Mouse (Mus musculus) intestine, postnatal 0 days (tissue): ENCODE measurements at regions not wholly inside any gene's neighbourhood (a gene's known extent, or its start where the extent isn't known, plus 50 kb on each side); places are given as distances from the start of the nearest gene placed in this dataset.

Experiments
- ATAC-seq: fragments of 200-750 bp; cut with Nextera tagmentation; 2 replicates; pipeline ENCODE4 v1.8.0; 2017; ENCODE audit warnings: mild to moderate bottlenecking, moderate TSS enrichment, moderate library complexity
- H3K27ac ChIP-seq: fragments of 300-500 bp; sonication (generic); 2 replicates; pipeline ENCODE4 v1.5.1; 2014; ENCODE audit warnings: mild to moderate bottlenecking, low read depth, low read length, moderate library complexity
- H3K27me3 ChIP-seq: fragments of 300-500 bp; sonication (generic); replicated peaks from 2 replicates; pipeline ENCODE4 v1.6.1; 2014; ENCODE audit warnings: low read length, mixed read lengths; ENCODE audit not compliant: control insufficient read depth, insufficient read depth
- H3K36me3 ChIP-seq: fragments of 300-500 bp; sonication (generic); 2 replicates; pipeline ENCODE4 v1.6.1; 2014; ENCODE audit warnings: mild to moderate bottlenecking, moderate library complexity; ENCODE audit not compliant: control insufficient read depth, insufficient read depth
- H3K4me1 ChIP-seq: fragments of 300-500 bp; sonication (generic); replicated peaks from 2 replicates; pipeline ENCODE4 v1.6.1; 2014; ENCODE audit warnings: antibody characterized with exemption, low read length, mixed read lengths; ENCODE audit not compliant: control insufficient read depth, insufficient read depth
- H3K4me2 ChIP-seq: fragments of 300-500 bp; sonication (generic); replicated peaks from 2 replicates; pipeline ENCODE4 v1.6.1; 2014; ENCODE audit warnings: low read depth, mild to moderate bottlenecking, moderate library complexity
- H3K4me3 ChIP-seq: fragments of 300-500 bp; sonication (generic); 2 replicates; pipeline ENCODE4 v1.5.1; 2014; ENCODE audit warnings: low read depth, low read length
- H3K9ac ChIP-seq: fragments of 300-500 bp; sonication (generic); 2 replicates; pipeline ENCODE4 v1.6.1; 2014; ENCODE audit warnings: mild to moderate bottlenecking, low read depth, low read length
- H3K9me3 ChIP-seq: fragments of 300-500 bp; sonication (generic); 2 replicates; pipeline ENCODE4 v1.6.1; 2016; ENCODE audit warnings: mixed run types; ENCODE audit not compliant: control insufficient read depth
- CTCF ChIP-seq: sonication (generic); IDR thresholded peaks from 2 replicates; pipeline ENCODE4 v1.5.1; 2016; ENCODE audit warnings: low read depth, mild to moderate bottlenecking, control low read depth, antibody characterized with exemption, moderate library complexity
- WGBS: fragments of 180-500 bp; shearing (Covaris S2); extraction: QIAGEN DNeasy Blood & Tissue Kit; methylation state at CpG from one replicate; pipeline ENCODE4 v1.1.7; 2014; 5-methylcytosine and 5-hydroxymethylcytosine counted together

DNA sequence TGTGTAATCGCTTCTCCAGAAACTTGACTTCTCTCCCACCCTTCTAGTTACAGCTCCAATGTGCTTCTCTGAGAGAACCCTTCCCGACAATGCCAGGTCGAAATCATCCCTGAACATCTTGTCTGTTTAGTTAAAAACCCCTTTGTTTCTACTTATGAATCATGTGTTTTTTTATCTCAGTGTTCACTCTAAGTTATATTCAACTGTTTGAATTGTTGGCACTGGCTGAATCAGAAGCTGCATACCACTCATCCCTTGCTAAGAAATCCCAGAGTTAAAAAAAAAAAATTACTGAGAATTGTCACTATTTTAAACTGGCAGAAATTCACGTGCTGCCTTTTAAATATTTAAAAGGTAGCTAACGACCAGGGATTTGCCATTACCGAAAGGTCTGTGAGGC is 116.3 kb upstream of the Klf6 start:
- Histone ChIP-seq H3K27ac (no peak overlapping the region), H3K9me3 (no peaks in the 10 kb centered on the region), H3K4me2 (no peak overlapping the region), H3K9ac (no peak overlapping the region), H3K36me3 (no peaks in the 10 kb centered on the region), H3K4me1 (no peaks in the 10 kb centered on the region), H3K27me3 (no peaks in the 10 kb centered on the region), H3K4me3 (no peak overlapping the region)
- TF ChIP-seq CTCF = no peak
- WGBS = 81% methylated on average over 6 of the region's 6 CpGs
- ATAC-seq = no peak

DNA sequence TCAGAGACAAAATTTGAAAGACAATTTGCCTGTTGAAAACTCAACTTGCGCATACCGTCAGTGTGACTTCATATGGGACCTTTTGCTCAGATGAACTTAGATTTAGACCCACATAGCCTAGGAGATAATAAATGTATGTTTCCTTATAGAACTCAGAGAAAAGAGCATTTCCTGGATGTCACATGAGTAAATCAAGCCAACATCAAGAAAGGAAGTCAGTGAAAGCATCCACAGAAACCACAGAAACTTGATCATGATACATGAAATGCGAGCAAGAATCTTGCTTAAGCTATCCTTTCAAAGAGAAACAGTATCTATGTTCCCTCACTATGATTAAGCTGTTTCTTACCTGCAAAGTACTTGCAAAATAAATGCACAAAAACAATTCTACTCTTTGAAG is 104.1 kb upstream of the Klf6 start:
- no peaks in the 10 kb centered on the region for H3K27me3 ChIP-seq
- ATAC-seq = no peak
- H3K9ac ChIP-seq = no peak overlapping the region
- WGBS = 94% methylated on average over 3 of the region's 3 CpGs
- no peaks in the 10 kb centered on the region for H3K4me1 ChIP-seq
- no peak overlapping the region for H3K4me3 ChIP-seq
- no peaks in the 10 kb centered on the region for H3K36me3 ChIP-seq
- H3K4me2 ChIP-seq = no peak overlapping the region
- no peak for TF ChIP-seq CTCF
- no peak overlapping the region for H3K27ac ChIP-seq
- H3K9me3 ChIP-seq = no peaks in the 10 kb centered on the region

DNA sequence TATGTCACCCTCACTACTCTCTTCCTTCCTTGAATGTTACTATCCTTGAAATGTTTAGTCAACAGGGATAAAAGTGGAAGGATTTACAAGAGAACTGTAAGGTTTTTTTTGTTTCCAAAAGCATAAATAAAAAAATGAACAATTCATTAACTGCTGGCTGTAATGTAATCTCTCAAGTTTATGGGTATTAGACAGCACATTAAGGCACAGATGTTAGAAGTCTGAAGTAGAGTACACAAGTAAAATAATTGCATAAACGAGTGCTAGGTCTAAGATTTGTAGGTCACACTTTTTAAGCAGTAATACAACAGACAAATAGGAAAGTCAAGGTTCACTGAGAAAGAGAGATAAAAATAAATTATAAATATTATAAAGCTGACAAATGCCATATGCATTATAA is 103.3 kb upstream of the Klf6 start:
- Histone ChIP-seq H3K4me3 (no peak overlapping the region), H3K4me1 (no peaks in the 10 kb centered on the region), H3K9me3 (no peaks in the 10 kb centered on the region), H3K36me3 (no peaks in the 10 kb centered on the region), H3K27ac (no peak overlapping the region), H3K9ac (no peak overlapping the region), H3K27me3 (no peaks in the 10 kb centered on the region), H3K4me2 (no peak overlapping the region)
- ATAC-seq = no peak
- TF ChIP-seq CTCF = no peak
- WGBS = 74% methylated on average over 1 of the region's 1 CpGs

DNA sequence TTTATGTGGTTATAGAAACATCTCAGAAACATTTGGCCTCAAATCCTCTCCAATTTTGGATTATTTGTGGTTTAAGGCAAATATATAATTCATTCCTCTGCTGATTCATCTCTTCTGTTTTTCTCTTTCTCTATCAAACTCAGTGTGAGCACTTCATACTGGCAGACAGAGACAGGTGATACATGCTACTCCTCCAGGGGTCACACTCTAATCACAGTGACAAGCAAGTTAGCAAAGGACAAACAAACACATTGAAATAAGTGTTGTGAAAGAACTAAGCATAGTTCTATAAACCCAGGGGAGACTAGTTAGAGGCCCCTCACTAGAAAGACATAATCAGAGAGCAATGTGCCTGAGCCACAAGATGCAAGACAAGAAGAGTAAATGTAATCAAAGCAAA is 101.3 kb upstream of the Klf6 start:
- H3K36me3 ChIP-seq = no peaks in the 10 kb centered on the region
- no peak overlapping the region for H3K27ac ChIP-seq
- H3K9me3 ChIP-seq = no peaks in the 10 kb centered on the region
- H3K4me1 ChIP-seq = no peaks in the 10 kb centered on the region
- TF ChIP-seq CTCF = no peak
- no peak overlapping the region for H3K4me3 ChIP-seq
- H3K27me3 ChIP-seq = no peaks in the 10 kb centered on the region
- ATAC-seq = no peak
- H3K9ac ChIP-seq = no peak overlapping the region
- no peak overlapping the region for H3K4me2 ChIP-seq

DNA sequence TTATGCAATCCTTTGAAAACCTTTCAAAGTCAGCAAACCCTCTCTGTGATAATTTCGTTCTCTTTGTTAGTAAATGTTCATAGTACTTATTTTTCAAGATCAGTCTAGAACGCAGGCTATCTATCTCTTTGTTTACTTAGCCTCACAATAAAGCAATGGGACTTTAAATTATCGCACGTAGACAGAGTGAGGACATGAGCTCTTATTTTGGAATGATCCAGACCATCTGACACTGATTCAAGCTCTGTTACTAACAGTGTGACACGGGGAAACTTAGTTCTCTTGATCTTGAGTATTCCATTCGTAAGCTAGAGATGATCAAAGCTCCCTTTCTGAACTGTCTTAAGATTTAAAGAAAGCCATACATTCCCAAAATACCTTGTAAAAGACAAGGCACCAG is 94.9 kb upstream of the Klf6 start:
- no peak overlapping the region for H3K4me3 ChIP-seq
- no peak for ATAC-seq
- H3K4me2 ChIP-seq = no peak overlapping the region

DNA sequence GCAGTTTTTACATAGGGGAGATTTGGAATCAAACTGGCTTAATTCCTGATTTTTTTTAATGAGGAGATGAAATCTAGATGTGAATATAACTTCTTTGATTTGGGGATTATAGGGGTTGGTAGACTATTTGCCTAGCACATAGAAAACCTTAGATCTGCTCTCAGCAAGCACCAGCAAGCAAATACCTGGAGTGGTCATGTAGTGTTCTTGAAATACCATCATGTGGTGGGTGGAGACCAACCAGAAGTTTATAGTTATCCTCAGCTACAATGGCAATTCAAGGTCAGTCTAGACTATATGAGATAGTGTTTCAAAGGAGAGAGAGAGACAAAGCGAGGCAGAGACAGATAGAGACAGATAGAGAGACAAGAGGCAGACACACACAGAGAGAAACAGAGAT is 94.1 kb upstream of the Klf6 start:
- H3K27ac ChIP-seq = no peak overlapping the region
- TF ChIP-seq CTCF = no peak
- no peak overlapping the region for H3K4me3 ChIP-seq
- H3K36me3 ChIP-seq = no peaks in the 10 kb centered on the region
- no peak for ATAC-seq
- H3K9ac ChIP-seq = no peak overlapping the region
- no peaks in the 10 kb centered on the region for H3K9me3 ChIP-seq
- H3K4me1 ChIP-seq = no peaks in the 10 kb centered on the region
- 87% methylated on average over 1 of the region's 1 CpGs for WGBS
- no peaks in the 10 kb centered on the region for H3K27me3 ChIP-seq
- H3K4me2 ChIP-seq = no peak overlapping the region

More for the DNA sequence above, 94.9 kb upstream of the Klf6 start:
- no peak overlapping the region for H3K9ac ChIP-seq
- no peaks in the 10 kb centered on the region for H3K27me3 ChIP-seq
- no peak overlapping the region for H3K27ac ChIP-seq
- WGBS = 48% methylated on average over 6 of the region's 6 CpGs
- no peaks in the 10 kb centered on the region for H3K4me1 ChIP-seq
- no peak for TF ChIP-seq CTCF
- no peaks in the 10 kb centered on the region for H3K36me3 ChIP-seq
- H3K9me3 ChIP-seq = no peaks in the 10 kb centered on the region

DNA sequence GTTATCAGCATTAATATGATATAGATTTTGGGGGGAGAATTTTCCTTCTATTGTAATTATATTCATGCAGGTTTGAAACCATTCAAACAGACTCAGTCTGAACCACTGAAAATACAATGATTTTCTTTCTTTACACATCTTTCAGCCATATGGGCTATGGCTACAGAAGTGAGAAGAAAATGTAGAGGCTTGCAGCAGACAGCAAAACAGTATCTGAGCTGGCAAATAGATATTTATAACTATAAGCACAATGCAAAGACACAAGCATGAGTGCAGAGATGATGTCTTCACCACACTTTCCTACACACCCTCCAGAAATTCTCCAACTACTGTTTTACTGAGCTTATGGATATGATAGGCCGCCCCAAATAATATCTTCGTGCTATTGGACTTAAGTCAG is 92.6 kb upstream of the Klf6 start:
- Histone ChIP-seq H3K27ac (no peak overlapping the region), H3K9ac (no peak overlapping the region), H3K4me2 (no peak overlapping the region), H3K36me3 (no peaks in the 10 kb centered on the region), H3K4me1 (no peaks in the 10 kb centered on the region), H3K4me3 (no peak overlapping the region), H3K9me3 (no peaks in the 10 kb centered on the region), H3K27me3 (no peaks in the 10 kb centered on the region)
- 89% methylated on average over 2 of the region's 2 CpGs for WGBS
- no peak for ATAC-seq
- no peak for TF ChIP-seq CTCF
